Mouse (Mus musculus): Measurements from ENCODE around the gene Gh.

GRCm38 (mm10) chr11:106329128-106329527, 27.5 kb upstream of the Gh start:
- TF ChIP-seq CTCF (IDR thresholded peaks at IDR 0.05; ENCODE audit: low read depth, low read length) (no peak), POLR2A (IDR thresholded peaks at IDR 0.05; ENCODE audit: borderline replicate concordance, low read depth, low read length) (no peak)

Measured in bone marrow macrophage, adult 2 months (primary cell).